In the genomic region with DNA sequence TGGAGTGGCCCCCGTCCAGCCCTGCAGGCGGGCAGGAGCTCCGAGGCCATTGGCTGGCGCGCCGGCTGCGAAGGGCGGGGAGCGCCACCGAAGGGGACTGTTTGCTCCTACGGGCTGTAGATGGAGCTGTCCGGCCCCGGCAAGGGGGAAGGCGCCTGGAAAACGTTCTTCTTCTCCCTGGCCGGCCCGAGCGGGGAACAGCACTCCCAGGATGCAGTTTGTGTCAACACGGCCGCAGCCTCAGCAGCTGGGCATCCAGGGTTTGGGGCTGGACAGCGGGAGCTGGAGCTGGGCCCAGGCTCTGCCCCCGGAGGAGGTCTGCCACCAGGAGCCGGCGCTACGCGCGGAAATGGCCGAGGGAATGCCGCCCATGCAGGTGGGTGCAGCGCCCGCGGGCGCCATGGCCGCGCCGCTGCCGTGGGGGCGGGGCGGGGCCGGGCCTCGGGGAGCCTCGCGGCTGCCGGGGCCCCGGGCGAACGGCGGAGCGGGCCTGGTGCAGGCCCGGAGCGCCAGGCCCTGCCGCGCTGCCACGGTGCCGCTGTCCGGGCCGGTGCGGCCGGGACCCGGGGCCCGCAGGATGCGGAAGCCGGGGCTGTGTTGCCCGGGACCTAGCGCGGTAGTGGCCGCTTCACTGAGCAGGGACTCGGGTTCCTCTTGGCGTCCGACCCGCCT, we compare ENCODE assay signal across 8 mouse cellular contexts. TPM values are rescaled to one million over a fixed set of nuclear protein-coding genes. Genes with fewer than 3 reads are reported as not detected.
A peak's percentile ranks its signal among the peaks of the same experiment; 100 is the strongest.
DNase-seq lines count a peak whose midpoint lies in the region; ATAC-seq and TF ChIP-seq lines count a peak whose summit lies in the region.

No protein-coding gene starts in this region.

- H3K27me3 ChIP-seq in ES-Bruce4 (ENCODE audit: control insufficient read depth, insufficient read depth, low read length, poor library complexity, severe bottlenecking), result no peaks in the 10 kb centered on the region
- no peaks in the 10 kb centered on the region for H3K27me3 ChIP-seq in forebrain, embryonic 14.5 days (replicated peaks; ENCODE audit: control insufficient read depth, insufficient read depth, low read length)

- H3K4me3 ChIP-seq in ES-Bruce4 (ENCODE audit: low read depth, low read length), result peak overlapping the region; percentile 83
- peak overlapping the region; percentile 86 for H3K4me3 ChIP-seq in forebrain, embryonic 14.5 days (ENCODE audit: low read depth, low read length)
- H3K4me3 ChIP-seq in lung, adult 2 months (replicated peaks; ENCODE audit: extremely low read depth, low read depth, low read length), result peak overlapping the region; percentile 94

- ATAC-seq in cerebellum, adult (ENCODE audit: insufficient number of reproducible peaks, low FRiP score, low TSS enrichment), result peak; percentile 97
- ATAC-seq in forebrain, embryonic 14.5 days, result peak; percentile 97
- ATAC-seq in neutrophil, adult 5-6 weeks (ENCODE audit: extremely low read depth, insufficient number of reproducible peaks, low FRiP score, poor library complexity, severe bottlenecking), result peak; percentile 77

- no peaks in the 10 kb centered on the region for H3K4me1 ChIP-seq in ES-Bruce4 (ENCODE audit: control insufficient read depth, insufficient read depth, low read length)
- peaks cover 11% of the 10 kb centered on the region for H3K4me1 ChIP-seq in forebrain, embryonic 14.5 days (ENCODE audit: control insufficient read depth, insufficient read depth, low read length)
- peaks cover 13% of the 10 kb centered on the region; the same call in 1 of the 2 replicates for H3K4me1 ChIP-seq in lung, adult 2 months (ENCODE audit: control insufficient read depth, insufficient read depth, low read length)

- H3K27ac ChIP-seq in ES-Bruce4 (ENCODE audit: insufficient read depth, low read length), result peak overlapping the region; percentile 46; the same call in 1 of the 2 replicates
- peak overlapping the region; percentile 98 for H3K27ac ChIP-seq in forebrain, embryonic 14.5 days (ENCODE audit: low read depth, low read length)

- peak overlapping the region; percentile 86 for H3K9ac ChIP-seq in ES-Bruce4 (ENCODE audit: low read depth, poor library complexity, severe bottlenecking)
- peak overlapping the region; percentile 96 for H3K9ac ChIP-seq in forebrain, embryonic 14.5 days (ENCODE audit: low read length)

- DNase-seq in forebrain, embryonic 14.5 days (ENCODE audit: low spot score), result peak; percentile 92
- peak; percentile 89 for DNase-seq in heart, postnatal 25 days (ENCODE audit: low spot score)
- DNase-seq in layer of hippocampus, adult 18-20 months (ENCODE audit: low spot score in 2 of 2), result peak; percentile 91 to 92
- peak; percentile 91 for DNase-seq in lung, adult 2 months
- DNase-seq in thymus, adult 18-20 months, result peak; percentile 70 to 75

- 1% methylated on average over 65 of the region's 71 CpGs for WGBS in forebrain, embryonic 14.5 days
- under 1% methylated on average over 69 of the region's 71 CpGs for WGBS in lung, adult 2 months

- TF ChIP-seq POLR2A in ES-Bruce4 (IDR thresholded peaks at IDR 0.05; ENCODE audit: insufficient read depth, low read length), result no peak
- peak; percentile 68; the same call in 1 of the 2 replicates for TF ChIP-seq POLR2A in lung, adult 2 months (IDR thresholded peaks at IDR 0.05; ENCODE audit: borderline replicate concordance, extremely low read depth, low read depth, low read length)

- H3K36me3 ChIP-seq in ES-Bruce4 (ENCODE audit: control insufficient read depth, insufficient read depth, low read length, poor library complexity, severe bottlenecking), result no peaks in the 10 kb centered on the region
- peaks cover 31% of the 10 kb centered on the region for H3K36me3 ChIP-seq in forebrain, embryonic 14.5 days (ENCODE audit: control insufficient read depth, insufficient read depth, low read length)

- TF ChIP-seq EP300 in ES-Bruce4 (IDR thresholded peaks at IDR 0.05; ENCODE audit: insufficient read depth, low read depth, low read length), result no peak

- no peaks in the 10 kb centered on the region for H3K9me3 ChIP-seq in ES-Bruce4 (replicated peaks; ENCODE audit: control insufficient read depth, insufficient read depth, low read length, poor library complexity, severe bottlenecking)
- no peaks in the 10 kb centered on the region for H3K9me3 ChIP-seq in forebrain, embryonic 14.5 days (replicated peaks; ENCODE audit: control insufficient read depth, low read length)

- intact Hi-C loops in heart, postnatal 25 days (cut with DNase I), result loop anchor here (2.0 to 5.0 kb wide), 4 partner anchors 43 to 140 kb away; a partner anchor contains a TSS

- peak overlapping the region; percentile 90 for H3K4me2 ChIP-seq in forebrain, embryonic 14.5 days (ENCODE audit: low read length)

- peak; percentile 48 for TF ChIP-seq CTCF in ES-Bruce4 (IDR thresholded peaks at IDR 0.05; ENCODE audit: low read depth, low read length)
- peak; percentile 41 for TF ChIP-seq CTCF in lung, adult 2 months (IDR thresholded peaks at IDR 0.05; ENCODE audit: insufficient read depth, low read length)

RNA-seq across cellular contexts. Expression of a gene that starts 0.6 kb away (rescaled TPM):
- polyA plus RNA-seq in ES-Bruce4 (2011; ENCODE audit: insufficient read depth, insufficient read length, low read depth, missing spikeins), result 2.7 and 3.3 TPM in 2 replicates
- 12.5 and 18.0 TPM in 2 replicates for polyA plus RNA-seq in forebrain, embryonic 14.5 days (2014; fragmentation: Nextera tagmentation; extraction: Ambion mirVana)
- 1 to 10 TPM; 6.1 to 7.0 TPM for total RNA-seq in heart, postnatal 25 days (2021)
- total RNA-seq in layer of hippocampus, adult 18-20 months (2021), result 10 to 100 TPM; 11.9 to 12.2 TPM
- polyA plus RNA-seq in lung, adult 2 months (2012; rRNA removed), result 7.6 and 8.1 TPM in 2 replicates
- 15.0 and 15.6 TPM in 2 replicates for total RNA-seq in neutrophil, adult 5-6 weeks (2017)

RNA-seq across cellular contexts. Expression of a gene that starts 42.1 kb away (rescaled TPM):
- polyA plus RNA-seq in ES-Bruce4 (2011; ENCODE audit: insufficient read depth, insufficient read length, low read depth, missing spikeins), result 3.0 and 3.3 TPM in 2 replicates
- 9.1 and 15.4 TPM in 2 replicates for polyA plus RNA-seq in forebrain, embryonic 14.5 days (2014; fragmentation: Nextera tagmentation; extraction: Ambion mirVana)
- 1 to 10 TPM; 6.4 to 7.2 TPM for total RNA-seq in heart, postnatal 25 days (2021)
- 10 to 100 TPM; 20.1 to 23.8 TPM for total RNA-seq in layer of hippocampus, adult 18-20 months (2021)
- 8.8 and 8.9 TPM in 2 replicates for polyA plus RNA-seq in lung, adult 2 months (2012; rRNA removed)
- 30.8 and 33.1 TPM in 2 replicates for total RNA-seq in neutrophil, adult 5-6 weeks (2017)

RNA-seq across cellular contexts. Expression of a gene that starts 42.7 kb away (rescaled TPM):
- polyA plus RNA-seq in ES-Bruce4 (2011; ENCODE audit: insufficient read depth, insufficient read length, low read depth, missing spikeins), result 8.8 and 9.5 TPM in 2 replicates
- polyA plus RNA-seq in forebrain, embryonic 14.5 days (2014; fragmentation: Nextera tagmentation; extraction: Ambion mirVana), result 12.1 and 14.0 TPM in 2 replicates
- total RNA-seq in heart, postnatal 25 days (2021), result 10 to 100 TPM in 1 of 2 experiments, 1 to 10 TPM in 1; 8.6 to 10.4 TPM
- total RNA-seq in layer of hippocampus, adult 18-20 months (2021), result 10 to 100 TPM; 19.7 to 20.2 TPM
- 11.6 and 12.1 TPM in 2 replicates for polyA plus RNA-seq in lung, adult 2 months (2012; rRNA removed)
- 13.4 and 15.2 TPM in 2 replicates for total RNA-seq in neutrophil, adult 5-6 weeks (2017)

RNA-seq across cellular contexts. Expression of a gene that starts 46.9 kb away (rescaled TPM):
- polyA plus RNA-seq in ES-Bruce4 (2011; ENCODE audit: insufficient read depth, insufficient read length, low read depth, missing spikeins), result 0.67 and 0.79 TPM in 2 replicates
- 10.6 and 12.7 TPM in 2 replicates for polyA plus RNA-seq in forebrain, embryonic 14.5 days (2014; fragmentation: Nextera tagmentation; extraction: Ambion mirVana)
- under 1 TPM; 0.68 to 0.89 TPM for total RNA-seq in heart, postnatal 25 days (2021)
- 1 to 10 TPM; 4.9 to 5.0 TPM for total RNA-seq in layer of hippocampus, adult 18-20 months (2021)
- polyA plus RNA-seq in lung, adult 2 months (2012; rRNA removed), result 0.16 and 0.26 TPM in 2 replicates
- not detected in 2 replicates for total RNA-seq in neutrophil, adult 5-6 weeks (2017)

Comparison
In these comparisons a context has a peak if more than half of its experiments do, and no peak if none do; other contexts are left out.
1. Peak in every context shown above with its lines: DNase-seq, ATAC-seq, H3K4me3 ChIP-seq and H3K27ac ChIP-seq.